Mouse (Mus musculus): Measurements from ENCODE around the gene Gstt2. TPM values are rescaled to one million over a fixed set of nuclear protein-coding genes. Genes with fewer than 3 reads are reported as not detected.

Gstt2 gene
- polyA plus RNA-seq (2015; fragmentation: Nextera tagmentation; extraction: Ambion mirVana): 78.3 and 83.7 TPM in 2 replicates

- Histone ChIP-seq H3K4me1 (ENCODE audit: control insufficient read depth, insufficient read depth, low read length) (peaks cover 19% of the 10 kb centered on the region), H3K9me3 (ENCODE audit: control insufficient read depth, low read length) (no peaks in the 10 kb centered on the region), H3K4me2 (ENCODE audit: low read depth, low read length) (peak within 1 kb of the TSS; percentile 82), H3K4me3 (ENCODE audit: low read length) (peak within 1 kb of the TSS; percentile 56), H3K36me3 (ENCODE audit: control insufficient read depth, insufficient read depth, low read length) (no peaks in the 10 kb centered on the region), H3K27me3 (replicated peaks; ENCODE audit: control insufficient read depth, insufficient read depth, low read length) (no peaks in the 10 kb centered on the region), H3K9ac (ENCODE audit: low read depth, low read length) (peak within 1 kb of the TSS; percentile 68), H3K27ac (ENCODE audit: low read length) (peak within 1 kb of the TSS; percentile 72)
- WGBS: under 1% methylated on average over 21 of the region's 21 CpGs
- peak; percentile 79 for ATAC-seq
These were observed at the start of gene Gstt2 for GRCm38 (mm10) chr10:75837248-75837759. TSS of gene Gstt2 (minus strand) at chr10:75837424.

- no peaks in the 10 kb centered on the region for H3K27me3 ChIP-seq (replicated peaks; ENCODE audit: control insufficient read depth, insufficient read depth, low read length)
- no peak for ATAC-seq
These were observed 47.5 kb upstream of the Gstt2 start for GRCm38 (mm10) chr10:75884742-75885141.

GRCm38 (mm10) chr10:75883232-75883552 lies 46.0 kb upstream of the Gstt2 start:
- H3K9ac ChIP-seq (ENCODE audit: low read depth, low read length): 0 out of 2 replicates have a peak overlapping the region, but pooled peaks have one; percentile 37

More at GRCm38 (mm10) chr10:75884742-75885141, 47.5 kb upstream of the Gstt2 start:
- no peaks in the 10 kb centered on the region for H3K9me3 ChIP-seq (ENCODE audit: control insufficient read depth, low read length)
- no peak overlapping the region for H3K4me3 ChIP-seq (ENCODE audit: low read length)
- H3K4me1 ChIP-seq (ENCODE audit: control insufficient read depth, insufficient read depth, low read length): peaks cover 13% of the 10 kb centered on the region
- H3K4me2 ChIP-seq (ENCODE audit: low read depth, low read length): no peak overlapping the region
- H3K27ac ChIP-seq (ENCODE audit: low read length): no peak overlapping the region
- H3K36me3 ChIP-seq (ENCODE audit: control insufficient read depth, insufficient read depth, low read length): no peaks in the 10 kb centered on the region
- WGBS: 88% methylated on average over 8 of the region's 8 CpGs
- H3K9ac ChIP-seq (ENCODE audit: low read depth, low read length): no peak overlapping the region

GRCm38 (mm10) chr10:75882433-75883231 lies 45.4 kb upstream of the Gstt2 start:
- H3K4me1 ChIP-seq (ENCODE audit: control insufficient read depth, insufficient read depth, low read length): peaks cover 7% of the 10 kb centered on the region
- peak; percentile 31; the same call in 1 of the 2 replicates for ATAC-seq
- no peaks in the 10 kb centered on the region for H3K27me3 ChIP-seq (replicated peaks; ENCODE audit: control insufficient read depth, insufficient read depth, low read length)
- 0 out of 2 replicates have a peak overlapping the region, but pooled peaks have one; percentile 37 for H3K9ac ChIP-seq (ENCODE audit: low read depth, low read length)
- H3K27ac ChIP-seq (ENCODE audit: low read length): 0 out of 2 replicates have a peak overlapping the region, but pooled peaks have one; percentile 14
- H3K4me3 ChIP-seq (ENCODE audit: low read length): peak overlapping the region; percentile 18; the same call in 1 of the 2 replicates
- H3K36me3 ChIP-seq (ENCODE audit: control insufficient read depth, insufficient read depth, low read length): no peaks in the 10 kb centered on the region
- H3K4me2 ChIP-seq (ENCODE audit: low read depth, low read length): peak overlapping the region; percentile 43
- WGBS: 7% methylated on average over 15 of the region's 15 CpGs
- H3K9me3 ChIP-seq (ENCODE audit: control insufficient read depth, low read length): no peaks in the 10 kb centered on the region

More at GRCm38 (mm10) chr10:75883232-75883552, 46.0 kb upstream of the Gstt2 start:
- Histone ChIP-seq H3K4me2 (ENCODE audit: low read depth, low read length) (peak overlapping the region; percentile 40; the same call in 1 of the 2 replicates), H3K36me3 (ENCODE audit: control insufficient read depth, insufficient read depth, low read length) (no peaks in the 10 kb centered on the region), H3K27me3 (replicated peaks; ENCODE audit: control insufficient read depth, insufficient read depth, low read length) (no peaks in the 10 kb centered on the region), H3K4me3 (ENCODE audit: low read length) (peak overlapping the region; percentile 18; the same call in 1 of the 2 replicates), H3K9me3 (ENCODE audit: control insufficient read depth, low read length) (no peaks in the 10 kb centered on the region), H3K27ac (ENCODE audit: low read length) (0 out of 2 replicates have a peak overlapping the region, but pooled peaks have one; percentile 14), H3K4me1 (ENCODE audit: control insufficient read depth, insufficient read depth, low read length) (peaks cover 7% of the 10 kb centered on the region)
- peak; percentile 67 for ATAC-seq
- WGBS: under 1% methylated on average over 10 of the region's 10 CpGs

- no peak overlapping the region for H3K9ac ChIP-seq (ENCODE audit: low read depth, low read length)
- H3K36me3 ChIP-seq (ENCODE audit: control insufficient read depth, insufficient read depth, low read length): no peaks in the 10 kb centered on the region
- peak overlapping the region; percentile 43 for H3K4me2 ChIP-seq (ENCODE audit: low read depth, low read length)
- no peak overlapping the region for H3K27ac ChIP-seq (ENCODE audit: low read length)
- no peaks in the 10 kb centered on the region for H3K9me3 ChIP-seq (ENCODE audit: control insufficient read depth, low read length)
- ATAC-seq: peak; percentile 75
- H3K4me3 ChIP-seq (ENCODE audit: low read length): 0 out of 2 replicates have a peak overlapping the region, but pooled peaks have one; percentile 7
- peaks cover 7% of the 10 kb centered on the region for H3K4me1 ChIP-seq (ENCODE audit: control insufficient read depth, insufficient read depth, low read length)
- H3K27me3 ChIP-seq (replicated peaks; ENCODE audit: control insufficient read depth, insufficient read depth, low read length): no peaks in the 10 kb centered on the region
- WGBS: 18% methylated on average over 20 of the region's 20 CpGs
These were observed 44.6 kb upstream of the Gstt2 start for GRCm38 (mm10) chr10:75881578-75882432.

- H3K4me3 ChIP-seq (ENCODE audit: low read length): no peak overlapping the region
- H3K36me3 ChIP-seq (ENCODE audit: control insufficient read depth, insufficient read depth, low read length): no peaks in the 10 kb centered on the region
- H3K27ac ChIP-seq (ENCODE audit: low read length): no peak overlapping the region
- no peaks in the 10 kb centered on the region for H3K27me3 ChIP-seq (replicated peaks; ENCODE audit: control insufficient read depth, insufficient read depth, low read length)
- WGBS: 51% methylated on average over 6 of the region's 6 CpGs
- H3K4me1 ChIP-seq (ENCODE audit: control insufficient read depth, insufficient read depth, low read length): peaks cover 7% of the 10 kb centered on the region
- ATAC-seq: no peak
- no peaks in the 10 kb centered on the region for H3K9me3 ChIP-seq (ENCODE audit: control insufficient read depth, low read length)
- no peak overlapping the region for H3K9ac ChIP-seq (ENCODE audit: low read depth, low read length)
- H3K4me2 ChIP-seq (ENCODE audit: low read depth, low read length): no peak overlapping the region
These were observed 43.8 kb upstream of the Gstt2 start for GRCm38 (mm10) chr10:75880771-75881577.

GRCm38 (mm10) chr10:75880351-75880750 lies 43.1 kb upstream of the Gstt2 start:
- H3K9me3 ChIP-seq (ENCODE audit: control insufficient read depth, low read length): no peaks in the 10 kb centered on the region
- 88% methylated on average over 10 of the region's 10 CpGs for WGBS
- no peak overlapping the region for H3K9ac ChIP-seq (ENCODE audit: low read depth, low read length)
- H3K4me1 ChIP-seq (ENCODE audit: control insufficient read depth, insufficient read depth, low read length): peaks cover 7% of the 10 kb centered on the region
- no peak overlapping the region for H3K4me3 ChIP-seq (ENCODE audit: low read length)
- H3K4me2 ChIP-seq (ENCODE audit: low read depth, low read length): no peak overlapping the region
- H3K27ac ChIP-seq (ENCODE audit: low read length): no peak overlapping the region
- ATAC-seq: no peak
- no peaks in the 10 kb centered on the region for H3K36me3 ChIP-seq (ENCODE audit: control insufficient read depth, insufficient read depth, low read length)
- no peaks in the 10 kb centered on the region for H3K27me3 ChIP-seq (replicated peaks; ENCODE audit: control insufficient read depth, insufficient read depth, low read length)

- H3K9me3 ChIP-seq (ENCODE audit: control insufficient read depth, low read length): no peaks in the 10 kb centered on the region
- 85% methylated on average over 3 of the region's 3 CpGs for WGBS
- ATAC-seq: no peak
- H3K36me3 ChIP-seq (ENCODE audit: control insufficient read depth, insufficient read depth, low read length): no peaks in the 10 kb centered on the region
- no peak overlapping the region for H3K9ac ChIP-seq (ENCODE audit: low read depth, low read length)
- peaks cover 7% of the 10 kb centered on the region for H3K4me1 ChIP-seq (ENCODE audit: control insufficient read depth, insufficient read depth, low read length)
- H3K27me3 ChIP-seq (replicated peaks; ENCODE audit: control insufficient read depth, insufficient read depth, low read length): no peaks in the 10 kb centered on the region
- no peak overlapping the region for H3K4me3 ChIP-seq (ENCODE audit: low read length)
- no peak overlapping the region for H3K27ac ChIP-seq (ENCODE audit: low read length)
- no peak overlapping the region for H3K4me2 ChIP-seq (ENCODE audit: low read depth, low read length)
These were observed 41.6 kb upstream of the Gstt2 start for GRCm38 (mm10) chr10:75878836-75879235.

Measured in intestine, embryonic 16.5 days (tissue).